Mouse (Mus musculus) monocyte, adult 5-6 weeks (primary cell): ENCODE measurements around the gene Trmo. TPM values are rescaled to one million over a fixed set of nuclear protein-coding genes. Genes with fewer than 3 reads are reported as not detected.

Experiments used
- ATAC-seq: fragments of 153-309, 156-312 bp; replicated peaks from 2 replicates; pipeline ENCODE4 v1.8.0; 2017; ENCODE audit warnings: mild to moderate bottlenecking; ENCODE audit not compliant: low TSS enrichment, insufficient number of reproducible peaks, severe bottlenecking, poor library complexity, low FRiP score
- total RNA-seq: library from RNA; stranded (forward); fragments of 200-1000, 200-491, 200-594 nt; gene quantifications from 3 replicates; pipeline ENCODE4 v1.2.3, GENCODE M21; 2017

Gene Trmo
- total RNA-seq = 8.4 to 14.5 TPM (median 11.4 TPM) in 3 replicates

GRCm38 (mm10) chr4:46389013-46389611 is at the start of gene Trmo:
Gene Trmo, minus strand, starts transcription at chr4:46389437.
- ATAC-seq = peak; percentile 93

- no peak for ATAC-seq
Observed at GRCm38 (mm10) chr4:46432339-46433036, 43.3 kb upstream of the Trmo start.

GRCm38 (mm10) chr4:46428903-46429499 is 39.8 kb upstream of the Trmo start:
- ATAC-seq = no peak

- peak; percentile 82 for ATAC-seq
Observed at GRCm38 (mm10) chr4:46422625-46423024, 33.4 kb upstream of the Trmo start.

GRCm38 (mm10) chr4:46418851-46419250 is 29.6 kb upstream of the Trmo start:
- no peak for ATAC-seq

GRCm38 (mm10) chr4:46417491-46417890 is 28.3 kb upstream of the Trmo start:
- no peak for ATAC-seq

GRCm38 (mm10) chr4:46413406-46413805 is 24.2 kb upstream of the Trmo start, which contains the start of gene Hemgn:
Gene Hemgn, minus strand, starts transcription at chr4:46413506.
- ATAC-seq = no peak

- ATAC-seq = no peak
Observed at GRCm38 (mm10) chr4:46412113-46412512, 22.9 kb upstream of the Trmo start.

GRCm38 (mm10) chr4:46411489-46411888 is 22.3 kb upstream of the Trmo start:
- ATAC-seq = peak; percentile 63

- ATAC-seq = no peak
Observed at GRCm38 (mm10) chr4:46410677-46411076, 21.4 kb upstream of the Trmo start.

GRCm38 (mm10) chr4:46406966-46407703 is 17.9 kb upstream of the Trmo start:
- no peak for ATAC-seq

- ATAC-seq = peak; percentile 59; the same call in 1 of the 2 replicates
Observed at GRCm38 (mm10) chr4:46404042-46404795, 15.0 kb upstream of the Trmo start.

- ATAC-seq = no peak
Observed at GRCm38 (mm10) chr4:46398839-46399238, 9.6 kb upstream of the Trmo start.

GRCm38 (mm10) chr4:46395736-46396135 is 6.5 kb upstream of the Trmo start:
- no peak for ATAC-seq

- ATAC-seq = no peak
Observed at GRCm38 (mm10) chr4:46394388-46394787, 5.2 kb upstream of the Trmo start.

- ATAC-seq = peak; percentile 61; the same call in 1 of the 2 replicates
Observed at GRCm38 (mm10) chr4:46390390-46390970, 1.2 kb upstream of the Trmo start.

GRCm38 (mm10) chr4:46389612-46390341 is 540 bp upstream of the Trmo start:
- ATAC-seq = peak; percentile 33

GRCm38 (mm10) chr4:46388556-46388955 is 681 bp downstream of the Trmo start:
- ATAC-seq = no peak
